Mouse (Mus musculus): ENCODE results near the gene Tcp11l2. TPM values are rescaled to one million over a fixed set of nuclear protein-coding genes. Genes with fewer than 3 reads are reported as not detected.
A peak's percentile ranks its signal among the peaks of the same experiment; 100 is the strongest.

The Tcp11l2 gene
- polyA plus RNA-seq, 1 experiment from 2014 or later = 5.1 TPM

- ATAC-seq (replicated peaks; ENCODE audit: low FRiP score) = peak; percentile 71; the same call in 1 of the 2 replicates
Measured at GRCm38 (mm10) chr10:84658088-84658848, 81.8 kb downstream of the Tcp11l2 start.

GRCm38 (mm10) chr10:84659281-84659680, 82.9 kb downstream of the Tcp11l2 start:
- Histone ChIP-seq H3K9me3 (ENCODE audit: control insufficient read depth, low read length) (no peaks in the 10 kb centered on the region), H3K36me3 (ENCODE audit: control insufficient read depth, insufficient read depth, low read length) (no peaks in the 10 kb centered on the region), H3K27me3 (ENCODE audit: control insufficient read depth, insufficient read depth, low read length) (no peaks in the 10 kb centered on the region), H3K4me3 (ENCODE audit: low read depth, low read length) (no peak overlapping the region), H3K9ac (ENCODE audit: low read length) (no peak overlapping the region), H3K4me2 (ENCODE audit: low read depth, low read length, severe bottlenecking) (no peak overlapping the region), H3K4me1 (replicated peaks; ENCODE audit: control insufficient read depth, insufficient read depth, low read length) (peaks cover 16% of the 10 kb centered on the region; the same call in 1 of the 2 replicates), H3K27ac (ENCODE audit: low read depth, low read length) (no peak overlapping the region)
- DNase-seq (ENCODE audit: low spot score) = no peak
- ATAC-seq (replicated peaks; ENCODE audit: low FRiP score) = no peak
- 78% methylated on average over 3 of the region's 3 CpGs for WGBS

More at GRCm38 (mm10) chr10:84658088-84658848, 81.8 kb downstream of the Tcp11l2 start:
- H3K4me2 ChIP-seq (ENCODE audit: low read depth, low read length, severe bottlenecking) = peak overlapping the region; percentile 18; the same call in 1 of the 2 replicates
- peak overlapping the region; percentile 59 for H3K27ac ChIP-seq (ENCODE audit: low read depth, low read length)
- peak overlapping the region; percentile 17; the same call in 1 of the 2 replicates for H3K9ac ChIP-seq (ENCODE audit: low read length)
- DNase-seq (ENCODE audit: low spot score) = peak; percentile 68
- no peaks in the 10 kb centered on the region for H3K27me3 ChIP-seq (ENCODE audit: control insufficient read depth, insufficient read depth, low read length)
- H3K4me1 ChIP-seq (replicated peaks; ENCODE audit: control insufficient read depth, insufficient read depth, low read length) = peaks cover 16% of the 10 kb centered on the region; the same call in 1 of the 2 replicates
- no peaks in the 10 kb centered on the region for H3K9me3 ChIP-seq (ENCODE audit: control insufficient read depth, low read length)
- 12% methylated on average over 18 of the region's 18 CpGs for WGBS
- no peaks in the 10 kb centered on the region for H3K36me3 ChIP-seq (ENCODE audit: control insufficient read depth, insufficient read depth, low read length)
- H3K4me3 ChIP-seq (ENCODE audit: low read depth, low read length) = no peak overlapping the region

- Histone ChIP-seq H3K4me1 (replicated peaks; ENCODE audit: control insufficient read depth, insufficient read depth, low read length) (peaks cover 14% of the 10 kb centered on the region; the same call in 1 of the 2 replicates), H3K9me3 (ENCODE audit: control insufficient read depth, low read length) (no peaks in the 10 kb centered on the region), H3K4me3 (ENCODE audit: low read depth, low read length) (no peak overlapping the region), H3K27ac (ENCODE audit: low read depth, low read length) (no peak overlapping the region), H3K4me2 (ENCODE audit: low read depth, low read length, severe bottlenecking) (no peak overlapping the region), H3K27me3 (ENCODE audit: control insufficient read depth, insufficient read depth, low read length) (no peaks in the 10 kb centered on the region), H3K36me3 (ENCODE audit: control insufficient read depth, insufficient read depth, low read length) (no peaks in the 10 kb centered on the region), H3K9ac (ENCODE audit: low read length) (no peak overlapping the region)
- ATAC-seq (replicated peaks; ENCODE audit: low FRiP score) (no peak), DNase-seq (ENCODE audit: low spot score) (no peak)
- 98% methylated on average over 6 of the region's 6 CpGs for WGBS
Measured at GRCm38 (mm10) chr10:84662138-84662537, 85.7 kb downstream of the Tcp11l2 start.

Other genes starting within 250 kb of the Tcp11l2 start
- 2.9 and 3.6 TPM in 2 replicates for gene Nuak1, start 136.0 kb upstream of the Tcp11l2 start, polyA plus RNA-seq (2014; fragmentation: Nextera tagmentation; extraction: Ambion mirVana)
- 68.0 and 77.4 TPM in 2 replicates for gene Ckap4, start 42.6 kb upstream of the Tcp11l2 start, polyA plus RNA-seq (2014; fragmentation: Nextera tagmentation; extraction: Ambion mirVana)
- gene Polr3b, start 45.7 kb downstream of the Tcp11l2 start, polyA plus RNA-seq (2014; fragmentation: Nextera tagmentation; extraction: Ambion mirVana) = 16.9 TPM in 2 replicates
- 33.0 and 36.0 TPM in 2 replicates for gene Rfx4, start 179.4 kb downstream of the Tcp11l2 start, polyA plus RNA-seq (2014; fragmentation: Nextera tagmentation; extraction: Ambion mirVana)